Mouse (Mus musculus): ENCODE measurements around the gene Gm10487.
"Not testable (repeated sequence)": the region's sequence is repeated elsewhere in the genome, so short reads cannot be mapped to it uniquely, and the experiment has no call there.

Gm10487 gene

GRCm38 (mm10) chrX:30843369-30843768, at the start of gene Gm10487:
TSS of gene Gm10487 (minus strand) at chrX:30843469.
- not testable (repeated sequence) for DNase-seq (ENCODE audit: low spot score)
